Comparison of ENCODE assay signal across 13 mouse cellular contexts in genomic region chr7:80863520-80863919, GRCm38 (mm10). TPM values are rescaled to one million over a fixed set of nuclear protein-coding genes. Genes with fewer than 3 reads are reported as not detected.
DNase-seq lines count a peak whose midpoint lies in the region; ATAC-seq and TF ChIP-seq lines count a peak whose summit lies in the region.
"Had no signal": no experiment of that assay in that cellular context is flagged by ENCODE, and none has a peak within 500 bp of the region (broad histone marks: within the 10 kb centered on the region; RNA-seq: fewer than 3 reads in every experiment).

No protein-coding gene starts in this region.

- no peaks in the 10 kb centered on the region for H3K9me3 ChIP-seq in hindbrain, embryonic 11.5 days (ENCODE audit: control insufficient read depth, low read length)
- H3K9me3 ChIP-seq in hindbrain, embryonic 10.5 days, result no peaks in the 10 kb centered on the region
- H3K9me3 ChIP-seq in hindbrain, embryonic 14.5 days (ENCODE audit: control insufficient read depth, low read length), result no peaks in the 10 kb centered on the region
- H3K9me3 ChIP-seq in neural tube, embryonic 15.5 days (replicated peaks), result no peaks in the 10 kb centered on the region
- H3K9me3 ChIP-seq: G1E had no signal

- 0 out of 2 replicates have a peak overlapping the region, but pooled peaks have one; percentile 8 for H3K4me2 ChIP-seq in hindbrain, embryonic 11.5 days (replicated peaks; ENCODE audit: low read depth, low read length)
- peak overlapping the region; percentile 80 for H3K4me2 ChIP-seq in hindbrain, embryonic 14.5 days (replicated peaks)
- peak overlapping the region; percentile 78 for H3K4me2 ChIP-seq in neural tube, embryonic 15.5 days

- no peaks in the 10 kb centered on the region for H3K27me3 ChIP-seq in hindbrain, embryonic 11.5 days (ENCODE audit: control insufficient read depth, insufficient read depth, low read length)
- H3K27me3 ChIP-seq in hindbrain, embryonic 10.5 days (ENCODE audit: insufficient read depth, poor library complexity, severe bottlenecking), result no peaks in the 10 kb centered on the region
- H3K27me3 ChIP-seq in testis, adult 2 months (ENCODE audit: control insufficient read depth, insufficient read depth, low read length), result no peaks in the 10 kb centered on the region
- no peaks in the 10 kb centered on the region for H3K27me3 ChIP-seq in hindbrain, embryonic 14.5 days (ENCODE audit: control insufficient read depth, insufficient read depth, low read length)
- H3K27me3 ChIP-seq in neural tube, embryonic 15.5 days (replicated peaks), result no peaks in the 10 kb centered on the region

- no peak for TF ChIP-seq CTCF in testis, adult 2 months (IDR thresholded peaks at IDR 0.05; ENCODE audit: control insufficient read depth, insufficient read depth, insufficient replicate concordance, low read depth, low read length)

- H3K9ac ChIP-seq in hindbrain, embryonic 11.5 days (ENCODE audit: low read depth, low read length), result 0 out of 2 replicates have a peak overlapping the region, but pooled peaks have one; percentile 17
- 0 out of 2 replicates have a peak overlapping the region, but pooled peaks have one; percentile 28 for H3K9ac ChIP-seq in hindbrain, embryonic 14.5 days
- H3K9ac ChIP-seq in neural tube, embryonic 15.5 days (replicated peaks), result 0 out of 2 replicates have a peak overlapping the region, but pooled peaks have one; percentile 26

- H3K36me3 ChIP-seq in hindbrain, embryonic 11.5 days (ENCODE audit: control insufficient read depth, insufficient read depth, low read length), result no peaks in the 10 kb centered on the region
- H3K36me3 ChIP-seq in hindbrain, embryonic 10.5 days, result peaks cover 57% of the 10 kb centered on the region
- peaks cover 5% of the 10 kb centered on the region for H3K36me3 ChIP-seq in testis, adult 2 months (ENCODE audit: control insufficient read depth, insufficient read depth, low read length)
- H3K36me3 ChIP-seq in hindbrain, embryonic 14.5 days (replicated peaks; ENCODE audit: control insufficient read depth, insufficient read depth), result peaks cover 46% of the 10 kb centered on the region
- H3K36me3 ChIP-seq in neural tube, embryonic 15.5 days, result peaks cover 29% of the 10 kb centered on the region

- no peak overlapping the region; the same call in 1 of the 2 replicates for H3K4me3 ChIP-seq in hindbrain, embryonic 11.5 days (ENCODE audit: low read depth, low read length)
- no peak overlapping the region; the same call in 1 of the 2 replicates for H3K4me3 ChIP-seq in hindbrain, embryonic 10.5 days
- H3K4me3 ChIP-seq in testis, adult 2 months (ENCODE audit: control insufficient read depth, low read depth, low read length), result peak overlapping the region; percentile 69
- H3K4me3 ChIP-seq in hindbrain, embryonic 14.5 days (replicated peaks; ENCODE audit: low read length), result peak overlapping the region; percentile 1; the same call in 1 of the 2 replicates
- H3K4me3 ChIP-seq in neural tube, embryonic 15.5 days (replicated peaks), result peak overlapping the region; percentile 6

- H3K27ac ChIP-seq in hindbrain, embryonic 11.5 days (ENCODE audit: low read depth, low read length), result no peak overlapping the region
- no peak overlapping the region for H3K27ac ChIP-seq in hindbrain, embryonic 10.5 days
- H3K27ac ChIP-seq in testis, adult 2 months (ENCODE audit: control insufficient read depth, insufficient read depth, low read depth, low read length), result peak overlapping the region; percentile 57; the same call in 1 of the 2 replicates
- H3K27ac ChIP-seq in hindbrain, embryonic 14.5 days, result no peak overlapping the region
- H3K27ac ChIP-seq in neural tube, embryonic 15.5 days (replicated peaks), result no peak overlapping the region

- TF ChIP-seq POLR2A in testis, adult 2 months (IDR thresholded peaks at IDR 0.05; ENCODE audit: control insufficient read depth, low read depth, low read length), result no peak

- ATAC-seq in hindbrain, embryonic 11.5 days (ENCODE audit: low FRiP score), result no peak
- no peak for ATAC-seq in hindbrain, embryonic 14.5 days (ENCODE audit: low FRiP score)
- no peak for ATAC-seq in neural tube, embryonic 15.5 days (ENCODE audit: low FRiP score)

- DNase-seq in hindbrain, embryonic 11.5 days (ENCODE audit: low spot score), result no peak
- DNase-seq in hindbrain, embryonic 10.5 days (ENCODE audit: low spot score), result no peak
- DNase-seq in testis, postnatal 14 days (ENCODE audit: low spot score), result no peak
- DNase-seq in hindbrain, embryonic 14.5 days (ENCODE audit: low spot score), result no peak
- no peak for DNase-seq in urinary bladder, postnatal 10 days (ENCODE audit: low spot score)
- no peak for DNase-seq in adrenal gland, postnatal 14 days
- DNase-seq: cerebellum, adult 8-10 months; lung, adult 18-20 months; right cerebral cortex, postnatal 4 days had no signal

- no peaks in the 10 kb centered on the region for H3K4me1 ChIP-seq in hindbrain, embryonic 11.5 days (replicated peaks; ENCODE audit: control insufficient read depth, insufficient read depth, low read length)
- H3K4me1 ChIP-seq in hindbrain, embryonic 10.5 days (replicated peaks), result peaks cover 43% of the 10 kb centered on the region
- no peaks in the 10 kb centered on the region; the same call in 1 of the 2 replicates for H3K4me1 ChIP-seq in testis, adult 2 months (ENCODE audit: control insufficient read depth, insufficient read depth, low read length)
- H3K4me1 ChIP-seq in hindbrain, embryonic 14.5 days (replicated peaks; ENCODE audit: control insufficient read depth, insufficient read depth, low read length), result peaks cover 39% of the 10 kb centered on the region
- H3K4me1 ChIP-seq in neural tube, embryonic 15.5 days, result peaks cover 55% of the 10 kb centered on the region

- 86% methylated on average over 5 of the region's 5 CpGs for WGBS in hindbrain, embryonic 11.5 days
- WGBS in hindbrain, embryonic 10.5 days, result 89% methylated on average over 5 of the region's 5 CpGs
- 78% methylated on average over 5 of the region's 5 CpGs for WGBS in hindbrain, embryonic 14.5 days
- 87% methylated on average over 5 of the region's 5 CpGs for WGBS in neural tube, embryonic 15.5 days

RNA-seq across cellular contexts. Expression of gene Zscan2, which starts 2.8 kb away (rescaled TPM):
- polyA plus RNA-seq in hindbrain, embryonic 11.5 days (2014; fragmentation: Nextera tagmentation; extraction: Ambion mirVana), result 4.5 and 4.8 TPM in 2 replicates
- 3.6 and 4.0 TPM in 2 replicates for polyA plus RNA-seq in hindbrain, embryonic 10.5 days (2016; fragmentation: Nextera tagmentation; extraction: Ambion mirVana)
- polyA plus RNA-seq in testis, adult 2 months (2012; rRNA removed), result 35.8 and 41.0 TPM in 2 replicates
- 4.1 and 4.4 TPM in 2 replicates for polyA plus RNA-seq in hindbrain, embryonic 14.5 days (2014; fragmentation: Nextera tagmentation; extraction: Ambion mirVana)
- 3.3 and 3.9 TPM in 2 replicates for polyA plus RNA-seq in neural tube, embryonic 15.5 days (2015; fragmentation: Nextera tagmentation; extraction: Ambion mirVana)
- total RNA-seq in adrenal gland, postnatal 14 days (2021), result 4.9 and 8.3 TPM in 2 replicates

RNA-seq across cellular contexts. Expression of gene Wdr73, which starts 37.5 kb away (rescaled TPM):
- polyA plus RNA-seq in hindbrain, embryonic 11.5 days (2014; fragmentation: Nextera tagmentation; extraction: Ambion mirVana), result 38.3 and 41.4 TPM in 2 replicates
- 46.3 and 48.4 TPM in 2 replicates for polyA plus RNA-seq in hindbrain, embryonic 10.5 days (2016; fragmentation: Nextera tagmentation; extraction: Ambion mirVana)
- 16.5 and 16.9 TPM in 2 replicates for polyA plus RNA-seq in testis, adult 2 months (2012; rRNA removed)
- polyA plus RNA-seq in hindbrain, embryonic 14.5 days (2014; fragmentation: Nextera tagmentation; extraction: Ambion mirVana), result 31.7 and 32.3 TPM in 2 replicates
- polyA plus RNA-seq in neural tube, embryonic 15.5 days (2015; fragmentation: Nextera tagmentation; extraction: Ambion mirVana), result 33.0 and 35.0 TPM in 2 replicates
- total RNA-seq in adrenal gland, postnatal 14 days (2021), result 21.0 and 24.9 TPM in 2 replicates

RNA-seq across cellular contexts. Expression of gene Iqgap1, which starts 37.7 kb away (rescaled TPM):
- 27.1 and 29.1 TPM in 2 replicates for polyA plus RNA-seq in hindbrain, embryonic 11.5 days (2014; fragmentation: Nextera tagmentation; extraction: Ambion mirVana)
- polyA plus RNA-seq in hindbrain, embryonic 10.5 days (2016; fragmentation: Nextera tagmentation; extraction: Ambion mirVana), result 25.2 and 28.9 TPM in 2 replicates
- polyA plus RNA-seq in testis, adult 2 months (2012; rRNA removed), result 30.6 and 35.5 TPM in 2 replicates
- polyA plus RNA-seq in hindbrain, embryonic 14.5 days (2014; fragmentation: Nextera tagmentation; extraction: Ambion mirVana), result 19.6 and 24.7 TPM in 2 replicates
- polyA plus RNA-seq in neural tube, embryonic 15.5 days (2015; fragmentation: Nextera tagmentation; extraction: Ambion mirVana), result 18.1 and 31.0 TPM in 2 replicates
- 70.0 and 95.3 TPM in 2 replicates for total RNA-seq in adrenal gland, postnatal 14 days (2021)

RNA-seq across cellular contexts. Expression of gene Nmb, which starts 41.4 kb away (rescaled TPM):
- 6.7 and 7.0 TPM in 2 replicates for polyA plus RNA-seq in hindbrain, embryonic 11.5 days (2014; fragmentation: Nextera tagmentation; extraction: Ambion mirVana)
- 6.7 and 8.6 TPM in 2 replicates for polyA plus RNA-seq in hindbrain, embryonic 10.5 days (2016; fragmentation: Nextera tagmentation; extraction: Ambion mirVana)
- 12.1 and 13.2 TPM in 2 replicates for polyA plus RNA-seq in testis, adult 2 months (2012; rRNA removed)
- 8.7 and 10.6 TPM in 2 replicates for polyA plus RNA-seq in hindbrain, embryonic 14.5 days (2014; fragmentation: Nextera tagmentation; extraction: Ambion mirVana)
- 6.4 and 7.2 TPM in 2 replicates for polyA plus RNA-seq in neural tube, embryonic 15.5 days (2015; fragmentation: Nextera tagmentation; extraction: Ambion mirVana)
- 3.6 and 5.9 TPM in 2 replicates for total RNA-seq in adrenal gland, postnatal 14 days (2021)
- total RNA-seq: hematopoietic stem cell, adult 5-6 weeks had no signal

Comparison
In these comparisons a context has a peak if more than half of its experiments do, and no peak if none do; other contexts are left out.
1. H3K4me3 ChIP-seq: peak in testis, adult 2 months (single experiment), hindbrain, embryonic 14.5 days (single experiment) and neural tube, embryonic 15.5 days (single experiment); none in hindbrain, embryonic 11.5 days (single experiment) and hindbrain, embryonic 10.5 days (single experiment).
2. H3K4me2 ChIP-seq: peak in every context shown above with its lines; median percentile 80 in hindbrain, embryonic 14.5 days; 78 in neural tube, embryonic 15.5 days; 8 in hindbrain, embryonic 11.5 days.
3. Peak in every context shown above with its lines, with median percentiles within 50 percentile points of each other: H3K9ac ChIP-seq.